Mouse (Mus musculus): Measurements from ENCODE around the gene Smad6.

The Smad6 gene

GRCm38 (mm10) chr9:63912051-63912450 is 109.8 kb downstream of the Smad6 start:
- no peak for DNase-seq (ENCODE audit: low spot score in 2 of 2)

- peak; percentile 78 to 84 for DNase-seq (ENCODE audit: low spot score in 2 of 2)
These were observed 112.2 kb downstream of the Smad6 start for GRCm38 (mm10) chr9:63909618-63910017.

- no peak for DNase-seq (ENCODE audit: low spot score in 2 of 2)
These were observed 117.3 kb downstream of the Smad6 start for GRCm38 (mm10) chr9:63904543-63904942.
